Mouse (Mus musculus): ENCODE results near the gene Parp14.
"Not testable (repeated sequence)": the region's sequence is repeated elsewhere in the genome, so short reads cannot be mapped to it uniquely, and the experiment has no call there.

Gene Parp14

GRCm38 (mm10) chr16:35871048-35871851 is at the start of gene Parp14:
Parp14 (minus strand) TSS chr16:35871544.
- DNase-seq (ENCODE audit: low spot score), result peak; percentile 20

GRCm38 (mm10) chr16:35918721-35919543 is 47.6 kb upstream of the Parp14 start:
- DNase-seq (ENCODE audit: low spot score), result no peak

GRCm38 (mm10) chr16:35914301-35914700 is 43.0 kb upstream of the Parp14 start:
- no peak for DNase-seq (ENCODE audit: low spot score)

GRCm38 (mm10) chr16:35913526-35913925 is 42.2 kb upstream of the Parp14 start:
- no peak for DNase-seq (ENCODE audit: low spot score)

GRCm38 (mm10) chr16:35911449-35911848 is 40.1 kb upstream of the Parp14 start:
- DNase-seq (ENCODE audit: low spot score), result no peak

GRCm38 (mm10) chr16:35907432-35908201 is 36.3 kb upstream of the Parp14 start:
- DNase-seq (ENCODE audit: low spot score), result no peak

- no peak for DNase-seq (ENCODE audit: low spot score)
Measured at GRCm38 (mm10) chr16:35906887-35907286, 35.5 kb upstream of the Parp14 start.

GRCm38 (mm10) chr16:35905819-35906485 is 34.6 kb upstream of the Parp14 start:
- no peak for DNase-seq (ENCODE audit: low spot score)

- no peak for DNase-seq (ENCODE audit: low spot score)
Measured at GRCm38 (mm10) chr16:35905355-35905754, 34.0 kb upstream of the Parp14 start.

GRCm38 (mm10) chr16:35904121-35904736 is 32.9 kb upstream of the Parp14 start:
- no peak for DNase-seq (ENCODE audit: low spot score)

- no peak for DNase-seq (ENCODE audit: low spot score)
Measured at GRCm38 (mm10) chr16:35903014-35903640, 31.8 kb upstream of the Parp14 start.

GRCm38 (mm10) chr16:35900541-35900940 is 29.2 kb upstream of the Parp14 start:
- no peak for DNase-seq (ENCODE audit: low spot score)

GRCm38 (mm10) chr16:35894997-35895396 is 23.7 kb upstream of the Parp14 start:
- no peak for DNase-seq (ENCODE audit: low spot score)

- not testable (repeated sequence) for DNase-seq (ENCODE audit: low spot score)
Measured at GRCm38 (mm10) chr16:35891603-35892002, 20.3 kb upstream of the Parp14 start.

- no peak for DNase-seq (ENCODE audit: low spot score)
Measured at GRCm38 (mm10) chr16:35890645-35891044, 19.3 kb upstream of the Parp14 start.

- DNase-seq (ENCODE audit: low spot score), result no peak
Measured at GRCm38 (mm10) chr16:35888910-35889309, 17.6 kb upstream of the Parp14 start.

- DNase-seq (ENCODE audit: low spot score), result no peak
Measured at GRCm38 (mm10) chr16:35888174-35888573, 16.8 kb upstream of the Parp14 start.

- DNase-seq (ENCODE audit: low spot score), result no peak
Measured at GRCm38 (mm10) chr16:35874416-35874815, 3.1 kb upstream of the Parp14 start.

GRCm38 (mm10) chr16:35872410-35873006 is 1.2 kb upstream of the Parp14 start:
- no peak for DNase-seq (ENCODE audit: low spot score)

GRCm38 (mm10) chr16:35871898-35872297 is 554 bp upstream of the Parp14 start:
- no peak for DNase-seq (ENCODE audit: low spot score)
